Mouse (Mus musculus) common myeloid progenitor, adult 5-6 weeks (primary cell): ENCODE data around the gene Cox8b. TPM values are rescaled to one million over a fixed set of nuclear protein-coding genes. Genes with fewer than 3 reads are reported as not detected.

Experiments
- ATAC-seq: replicated peaks from 2 replicates; pipeline ENCODE4 v1.8.0; 2016; ENCODE audit warnings: low read depth, mild to moderate bottlenecking, moderate TSS enrichment, inconsistent platforms; ENCODE audit not compliant: poor library complexity, severe bottlenecking
- total RNA-seq: library from RNA; stranded (forward); fragments of 200-1000, 187-1606 nt; gene quantifications from 2 replicates; pipeline ENCODE4 v1.2.3, GENCODE M21; 2017

Gene Cox8b
- not detected in 2 replicates for total RNA-seq

- ATAC-seq, result no peak
These were observed at the start of gene Cox8b for GRCm38 (mm10) chr7:140900220-140900619. Cox8b (minus strand) TSS chr7:140900446.

- ATAC-seq, result no peak
These were observed 49.0 kb upstream of the Cox8b start for GRCm38 (mm10) chr7:140949255-140949654.

GRCm38 (mm10) chr7:140948161-140948560, 47.9 kb upstream of the Cox8b start:
- ATAC-seq, result no peak

- peak; percentile 84 for ATAC-seq
These were observed 46.7 kb upstream of the Cox8b start for GRCm38 (mm10) chr7:140946980-140947379.

GRCm38 (mm10) chr7:140946311-140946710, 46.1 kb upstream of the Cox8b start:
- no peak for ATAC-seq

GRCm38 (mm10) chr7:140945247-140945646, 45.0 kb upstream of the Cox8b start:
- no peak for ATAC-seq

GRCm38 (mm10) chr7:140944236-140944635, 44.0 kb upstream of the Cox8b start:
- ATAC-seq, result no peak

GRCm38 (mm10) chr7:140943356-140943755, 43.1 kb upstream of the Cox8b start:
- ATAC-seq, result no peak

GRCm38 (mm10) chr7:140942811-140943210, 42.6 kb upstream of the Cox8b start:
- ATAC-seq, result no peak

GRCm38 (mm10) chr7:140942341-140942740, 42.1 kb upstream of the Cox8b start:
- ATAC-seq, result no peak

- peak; percentile 87 for ATAC-seq
These were observed 41.2 kb upstream of the Cox8b start, which contains the start of gene Pgghg for GRCm38 (mm10) chr7:140941222-140942051. Pgghg (plus strand) TSS chr7:140941391.

- ATAC-seq, result no peak
These were observed 39.5 kb upstream of the Cox8b start for GRCm38 (mm10) chr7:140939669-140940171.

GRCm38 (mm10) chr7:140938896-140939295, 38.6 kb upstream of the Cox8b start:
- no peak for ATAC-seq

- no peak for ATAC-seq
These were observed 38.2 kb upstream of the Cox8b start for GRCm38 (mm10) chr7:140938436-140938835.

- no peak for ATAC-seq
These were observed 26.9 kb upstream of the Cox8b start for GRCm38 (mm10) chr7:140927181-140927580.

- ATAC-seq, result no peak
These were observed 23.0 kb upstream of the Cox8b start for GRCm38 (mm10) chr7:140923070-140923775.

GRCm38 (mm10) chr7:140922398-140923069, 22.3 kb upstream of the Cox8b start:
- ATAC-seq, result peak; percentile 27

- ATAC-seq, result peak; percentile 68
These were observed 21.2 kb upstream of the Cox8b start for GRCm38 (mm10) chr7:140921225-140921975.

- no peak for ATAC-seq
These were observed 20.3 kb upstream of the Cox8b start, which contains the start of gene Nlrp6 for GRCm38 (mm10) chr7:140920418-140921029. Nlrp6 (plus strand) TSS chr7:140920902.
